Mouse (Mus musculus) retina, postnatal 1 day (tissue): ENCODE data around the gene Olfr1205.

Experiments used
- DNase-seq: peaks from one replicate; pipeline ENCODE4 v3.0.0-alpha.2; 2012

Gene Olfr1205

GRCm38 (mm10) chr2:88829437-88829836 is at the start of gene Olfr1205:
Gene Olfr1205, plus strand, starts transcription at chr2:88829737.
- no peak for DNase-seq

DNA sequence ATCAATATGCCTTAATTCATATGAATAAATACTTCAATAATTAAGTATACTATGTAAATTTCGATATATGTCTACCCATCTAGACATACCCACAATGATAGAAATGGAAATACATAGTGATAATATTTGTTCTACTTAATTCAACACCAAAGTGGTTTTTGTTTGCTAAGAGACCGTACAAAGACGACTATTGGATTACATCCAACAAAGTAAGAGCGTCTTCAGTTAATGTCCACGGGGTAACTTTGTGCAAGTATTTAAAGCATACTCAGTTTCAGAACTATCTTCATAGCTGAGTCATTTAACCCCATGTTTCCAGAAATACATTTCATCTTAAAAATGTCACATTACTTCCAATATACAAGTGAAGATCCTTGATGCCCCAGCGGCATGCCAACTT is 36.8 kb upstream of the Olfr1205 start, which contains the start of gene Olfr1201:
Gene Olfr1201 (plus strand): TSS at position 301 of the 400 bp plus-strand sequence.
- no peak for DNase-seq

- no peak for DNase-seq
These were observed 15.3 kb upstream of the Olfr1205 start, which contains the start of gene Olfr1202 for GRCm38 (mm10) chr2:88814196-88814595. Gene Olfr1202, plus strand, starts transcription at chr2:88814496.

DNA sequence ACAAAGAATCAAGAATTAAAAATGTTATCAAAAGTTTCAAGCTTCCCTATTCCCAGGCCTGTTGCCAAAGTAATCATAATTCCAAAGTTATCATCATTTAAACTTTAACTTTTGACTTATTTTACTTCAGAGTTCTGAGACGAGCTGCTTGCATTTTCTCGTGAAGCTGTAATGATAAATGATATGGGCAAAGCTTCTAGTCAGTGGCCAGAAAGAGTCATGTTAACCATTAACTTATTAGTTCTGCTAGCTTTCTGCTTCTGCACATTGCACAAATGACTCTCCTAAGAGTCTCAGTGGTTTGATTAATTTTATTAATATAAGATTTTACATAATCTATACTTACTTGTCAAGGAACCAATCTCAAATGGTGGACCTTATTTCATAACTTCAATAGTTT is 8.9 kb downstream of the Olfr1205 start:
- no peak for DNase-seq

DNA sequence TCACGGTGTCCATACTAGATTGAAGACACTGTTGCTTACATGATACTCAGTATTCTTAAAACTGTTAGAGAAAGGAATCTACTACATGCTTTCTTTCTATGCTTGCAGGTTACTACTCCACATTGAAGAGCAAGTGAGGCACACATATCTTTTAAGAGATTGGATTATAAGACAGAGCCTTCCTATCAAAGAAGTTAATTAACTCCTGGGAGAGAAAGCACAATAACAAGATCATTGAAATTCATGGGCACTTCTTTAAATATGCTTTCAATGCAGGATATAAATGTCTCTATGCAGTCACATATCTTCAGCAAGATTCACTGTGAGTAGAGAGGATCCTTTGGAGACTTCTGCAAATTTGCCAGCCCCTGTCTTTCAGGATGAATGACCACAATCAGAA is 19.5 kb downstream of the Olfr1205 start, which contains the start of gene Olfr1204:
Gene Olfr1204 (plus strand): TSS at position 301 of the 400 bp plus-strand sequence.
- no peak for DNase-seq

GRCm38 (mm10) chr2:88862931-88863330 is 33.4 kb downstream of the Olfr1205 start, which contains the start of gene Olfr1206:
Gene Olfr1206, plus strand, starts transcription at chr2:88863231.
- no peak for DNase-seq
